ENCODE assay signal across 16 mouse cellular contexts in genomic region chr1:149074681-149075080, GRCm38 (mm10).
"Had no signal": no experiment of that assay in that cellular context is flagged by ENCODE, and none has a peak within 500 bp of the region (broad histone marks: within the 10 kb centered on the region; RNA-seq: fewer than 3 reads in every experiment).

No protein-coding gene starts in this region.

- DNase-seq: retina, postnatal 1 day; right cerebral cortex, adult 18-20 months; right cerebral cortex, postnatal 14 days; right cerebral cortex, postnatal 25 days; right cerebral cortex, postnatal 4 days; spleen, adult 18-20 months; thymus, adult 18-20 months; thymus, adult 2 months; thymus, postnatal 14 days; thymus, postnatal 25 days; thymus, postnatal 36 days; thymus, postnatal 4 days had no signal

- H3K27ac ChIP-seq: neural tube, embryonic 13.5 days; neural tube, embryonic 15.5 days; stomach, embryonic 15.5 days; stomach, postnatal 0 days had no signal

- H3K4me1 ChIP-seq: neural tube, embryonic 13.5 days; neural tube, embryonic 15.5 days; stomach, embryonic 15.5 days had no signal

- H3K9ac ChIP-seq: neural tube, embryonic 13.5 days; neural tube, embryonic 15.5 days; stomach, embryonic 15.5 days had no signal

- H3K9me3 ChIP-seq: neural tube, embryonic 13.5 days; neural tube, embryonic 15.5 days; stomach, embryonic 15.5 days had no signal

- H3K4me3 ChIP-seq: neural tube, embryonic 13.5 days; neural tube, embryonic 15.5 days; stomach, embryonic 15.5 days had no signal

- H3K36me3 ChIP-seq: neural tube, embryonic 13.5 days; neural tube, embryonic 15.5 days; stomach, embryonic 15.5 days had no signal
